Mouse (Mus musculus) embryonic facial prominence, embryonic 10.5 days (tissue): Measurements from ENCODE around the gene Mfsd9. TPM values are rescaled to one million over a fixed set of nuclear protein-coding genes. Genes with fewer than 3 reads are reported as not detected.
"Not testable (repeated sequence)": the region's sequence is repeated elsewhere in the genome, so short reads cannot be mapped to it uniquely, and the experiment has no call there.

ENCODE experiments used
- DNase-seq: peaks from one replicate; pipeline ENCODE4 v3.0.0-alpha.2; 2017; ENCODE audit warnings: low spot score
- H3K27ac ChIP-seq: fragments of 300-500 bp; sonication (generic); replicated peaks from 2 replicates; pipeline ENCODE4 v1.5.1; 2016; ENCODE audit warnings: mild to moderate bottlenecking
- H3K27me3 ChIP-seq: fragments of 300-500 bp; sonication (generic); replicated peaks from 2 replicates; pipeline ENCODE4 v1.6.1; 2016; ENCODE audit warnings: low read depth, mild to moderate bottlenecking; ENCODE audit not compliant: poor library complexity, severe bottlenecking
- H3K36me3 ChIP-seq: fragments of 300-500 bp; sonication (generic); replicated peaks from 2 replicates; pipeline ENCODE4 v1.6.1; 2016; ENCODE audit warnings: mild to moderate bottlenecking, moderate library complexity
- H3K4me1 ChIP-seq: fragments of 300-500 bp; sonication (generic); 2 replicates; pipeline ENCODE4 v1.6.1; 2016
- H3K4me3 ChIP-seq: fragments of 300-500 bp; sonication (generic); 2 replicates; pipeline ENCODE4 v1.5.1; 2016; ENCODE audit warnings: mild to moderate bottlenecking, moderate library complexity
- H3K9me3 ChIP-seq: fragments of 300-500 bp; sonication (generic); 2 replicates; pipeline ENCODE4 v1.6.1; 2016; ENCODE audit warnings: mild to moderate bottlenecking
- WGBS: fragments of 180-500 bp; shearing (Covaris S2); methylation state at CpG from one replicate; pipeline ENCODE4 v1.1.7; 2016; 5-methylcytosine and 5-hydroxymethylcytosine counted together
- polyA plus RNA-seq: library from polyadenylated mRNA; unstranded; fragments of >200 nt; fragmentation: Nextera tagmentation; extraction: Ambion mirVana; gene quantifications from 2 replicates; pipeline ENCODE4 v1.2.1, GENCODE M21; 2016

The Mfsd9 gene
- polyA plus RNA-seq, 1 experiment from 2014 or later: 3.0 TPM

GRCm38 (mm10) chr1:40773234-40773633, 17.3 kb downstream of the Mfsd9 start:
- H3K27ac ChIP-seq: no peak overlapping the region
- no peaks in the 10 kb centered on the region for H3K27me3 ChIP-seq
- H3K4me1 ChIP-seq: peaks cover 15% of the 10 kb centered on the region
- no peak overlapping the region for H3K4me3 ChIP-seq
- DNase-seq: no peak
- H3K36me3 ChIP-seq: peaks cover 11% of the 10 kb centered on the region
- H3K9me3 ChIP-seq: no peaks in the 10 kb centered on the region
- 89% methylated on average over 5 of the region's 5 CpGs for WGBS

- H3K9me3 ChIP-seq: no peaks in the 10 kb centered on the region
- peaks cover 11% of the 10 kb centered on the region for H3K36me3 ChIP-seq
- H3K4me3 ChIP-seq: no peak overlapping the region
- no peak overlapping the region for H3K27ac ChIP-seq
- no peaks in the 10 kb centered on the region for H3K27me3 ChIP-seq
- no peak for DNase-seq
- H3K4me1 ChIP-seq: peaks cover 15% of the 10 kb centered on the region
- 90% methylated on average over 7 of the region's 7 CpGs for WGBS
Observed at GRCm38 (mm10) chr1:40771196-40771970, 19.1 kb downstream of the Mfsd9 start.

DNA sequence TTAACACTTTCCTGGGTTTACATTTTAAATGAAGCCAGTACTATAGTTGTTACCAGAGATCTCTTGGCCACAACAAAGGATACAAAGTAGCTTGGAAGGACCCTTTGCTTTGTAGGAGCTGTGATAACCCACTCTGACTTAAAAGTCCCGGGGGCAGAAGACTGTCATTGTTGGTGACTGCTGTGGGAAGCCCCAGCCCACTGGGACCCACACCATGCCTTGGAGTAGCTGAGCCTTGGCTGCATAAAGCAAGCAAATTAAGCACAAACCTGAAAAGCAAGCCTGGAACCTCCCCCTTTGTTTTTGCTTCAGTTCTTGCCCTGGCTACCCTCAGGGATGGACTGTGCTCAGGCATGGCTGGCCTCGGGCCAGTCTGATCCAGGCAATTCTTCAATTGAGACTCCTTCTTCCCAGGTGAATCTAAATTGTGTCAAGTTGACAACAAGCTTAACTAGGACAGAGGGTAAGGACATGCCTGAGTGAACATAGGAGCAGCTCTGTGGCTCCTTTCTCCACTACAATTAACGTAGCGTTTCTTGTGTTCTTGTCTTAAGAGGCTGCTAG, 21.1 kb downstream of the Mfsd9 start:
- Histone ChIP-seq H3K36me3 (peaks cover 11% of the 10 kb centered on the region), H3K4me1 (peaks cover 4% of the 10 kb centered on the region; the same call in 1 of the 2 replicates), H3K27ac (no peak overlapping the region), H3K9me3 (no peaks in the 10 kb centered on the region), H3K4me3 (no peak overlapping the region), H3K27me3 (no peaks in the 10 kb centered on the region)
- no peak for DNase-seq
- WGBS: 60% methylated on average over 4 of the region's 4 CpGs

GRCm38 (mm10) chr1:40768606-40769005, 21.9 kb downstream of the Mfsd9 start:
- Histone ChIP-seq H3K36me3 (peaks cover 3% of the 10 kb centered on the region), H3K4me3 (no peak overlapping the region), H3K27ac (no peak overlapping the region), H3K9me3 (no peaks in the 10 kb centered on the region), H3K4me1 (peaks cover 4% of the 10 kb centered on the region; the same call in 1 of the 2 replicates), H3K27me3 (no peaks in the 10 kb centered on the region)
- DNase-seq: peak; percentile 57
- 27% methylated on average over 6 of the region's 6 CpGs for WGBS

GRCm38 (mm10) chr1:40767588-40767987, 22.9 kb downstream of the Mfsd9 start:
- no peak overlapping the region for H3K4me3 ChIP-seq
- no peak for DNase-seq
- no peaks in the 10 kb centered on the region for H3K27me3 ChIP-seq
- H3K9me3 ChIP-seq: no peaks in the 10 kb centered on the region
- H3K4me1 ChIP-seq: peaks cover 4% of the 10 kb centered on the region; the same call in 1 of the 2 replicates
- whole genome bisulfite sequencing: 89% methylated on average over 18 of the region's 18 CpGs
- no peak overlapping the region for H3K27ac ChIP-seq
- H3K36me3 ChIP-seq: no peaks in the 10 kb centered on the region

DNA sequence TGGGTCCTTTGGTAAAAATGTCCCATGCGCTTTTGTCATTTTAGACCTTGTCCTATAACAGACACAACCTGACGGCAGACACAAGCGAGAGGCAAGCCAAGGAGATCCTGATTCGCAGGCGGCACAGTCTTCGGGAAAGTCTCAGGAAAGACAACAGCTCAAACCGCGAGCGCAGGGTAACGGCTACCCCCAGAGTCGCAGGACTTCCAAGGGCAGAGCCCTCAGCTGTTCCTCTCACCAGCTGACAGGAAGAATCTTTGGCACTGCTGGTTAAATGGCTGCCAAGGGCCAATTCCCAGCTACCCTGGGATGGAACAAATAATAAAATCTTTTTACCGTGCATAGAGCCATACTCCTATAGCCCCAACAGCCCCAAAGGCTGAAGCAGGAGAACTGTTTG, 25.0 kb downstream of the Mfsd9 start:
- Histone ChIP-seq H3K4me3 (no peak overlapping the region), H3K27ac (no peak overlapping the region), H3K36me3 (no peaks in the 10 kb centered on the region), H3K4me1 (peaks cover 4% of the 10 kb centered on the region; the same call in 1 of the 2 replicates), H3K9me3 (no peaks in the 10 kb centered on the region), H3K27me3 (no peaks in the 10 kb centered on the region)
- 92% methylated on average over 12 of the region's 12 CpGs for WGBS
- no peak for DNase-seq

DNA sequence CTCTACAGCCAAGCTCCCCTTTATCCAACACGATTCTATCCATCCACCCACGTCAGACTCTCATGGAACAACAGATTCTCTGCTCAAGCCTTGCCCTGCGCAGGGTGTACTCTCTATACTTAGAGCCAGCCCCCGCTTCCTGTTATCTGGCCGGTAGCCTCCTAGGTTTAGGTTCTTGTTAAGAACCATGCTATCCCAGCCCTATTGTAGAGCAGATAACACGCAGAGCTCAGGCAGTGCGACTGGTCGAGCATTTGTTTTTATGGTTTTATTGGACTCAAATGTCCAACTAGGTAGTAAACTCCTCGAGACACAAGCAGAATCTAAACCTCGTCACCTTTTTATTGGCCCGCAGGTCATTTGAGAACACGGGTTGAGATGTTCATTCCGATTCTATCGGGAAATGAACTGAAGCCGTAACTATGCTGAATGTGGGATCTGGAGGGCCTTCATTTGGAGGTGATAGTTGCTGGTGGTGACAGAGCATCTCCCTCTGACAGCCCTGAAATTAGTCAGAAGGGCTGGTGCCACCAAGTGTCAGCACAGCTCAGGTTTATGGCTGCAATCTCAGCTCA, 25.7 kb downstream of the Mfsd9 start:
- WGBS: 91% methylated on average over 15 of the region's 15 CpGs
- DNase-seq: no peak
- no peaks in the 10 kb centered on the region for H3K36me3 ChIP-seq
- no peaks in the 10 kb centered on the region for H3K9me3 ChIP-seq
- H3K4me1 ChIP-seq: peaks cover 4% of the 10 kb centered on the region; the same call in 1 of the 2 replicates
- no peaks in the 10 kb centered on the region for H3K27me3 ChIP-seq
- no peak overlapping the region for H3K27ac ChIP-seq
- H3K4me3 ChIP-seq: no peak overlapping the region

DNA sequence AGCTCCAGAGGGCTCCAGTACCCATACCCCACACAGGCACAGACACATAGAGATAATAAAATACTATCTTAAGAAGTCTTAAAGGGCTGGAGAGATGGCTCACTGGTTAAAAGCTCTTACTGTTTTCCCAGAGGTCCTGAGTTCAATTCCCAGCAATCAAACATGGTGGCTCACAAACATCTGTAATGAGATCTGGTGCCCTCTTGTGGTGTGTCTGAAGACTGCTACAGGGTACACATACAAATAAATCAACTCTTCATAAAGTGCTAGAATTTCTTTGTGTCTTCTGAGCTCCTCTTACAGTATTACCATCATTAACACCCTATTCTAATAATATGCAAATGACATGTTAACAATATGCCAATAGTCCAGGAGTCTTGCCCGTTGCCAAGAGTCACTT, 26.4 kb downstream of the Mfsd9 start:
- Histone ChIP-seq H3K27ac (no peak overlapping the region), H3K9me3 (no peaks in the 10 kb centered on the region), H3K36me3 (no peaks in the 10 kb centered on the region), H3K27me3 (no peaks in the 10 kb centered on the region), H3K4me1 (no peaks in the 10 kb centered on the region), H3K4me3 (no peak overlapping the region)
- DNase-seq: no peak
- WGBS: 90% methylated on average over 1 of the region's 1 CpGs

DNA sequence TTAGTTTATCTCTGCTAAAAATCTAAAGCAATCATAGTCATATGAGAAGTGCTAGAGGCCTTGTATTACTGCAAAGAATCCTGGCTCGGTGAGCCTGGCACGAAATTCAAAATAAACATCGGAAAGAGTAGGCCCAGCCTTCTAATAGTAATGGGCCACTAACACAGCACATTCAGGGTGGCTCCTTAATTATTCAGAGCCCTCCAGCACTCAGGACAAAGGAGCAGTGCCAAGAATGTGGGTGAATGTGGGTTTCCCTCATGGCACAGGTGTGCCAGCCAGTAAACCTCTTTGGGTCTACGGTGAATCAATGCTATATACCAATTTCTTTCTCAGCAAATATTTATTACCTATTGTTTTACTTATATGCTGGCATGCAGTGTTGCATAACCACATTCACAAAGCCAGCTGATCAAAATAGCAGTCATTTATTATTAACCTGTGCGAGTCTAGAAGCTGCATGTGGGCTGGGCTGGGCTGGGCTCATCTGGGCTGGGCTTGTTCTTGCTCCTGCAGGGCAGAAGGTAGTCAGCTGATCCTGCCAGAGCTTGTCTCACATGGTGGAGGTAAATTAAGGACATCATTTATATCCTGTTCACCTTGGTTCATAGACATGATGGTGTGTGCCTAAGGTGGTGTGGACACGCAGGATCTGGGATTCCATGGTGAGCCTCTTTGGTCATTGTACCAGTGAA, 30.6 kb downstream of the Mfsd9 start:
- no peak overlapping the region for H3K27ac ChIP-seq
- no peak for DNase-seq
- H3K4me1 ChIP-seq: no peaks in the 10 kb centered on the region
- no peaks in the 10 kb centered on the region for H3K27me3 ChIP-seq
- H3K36me3 ChIP-seq: no peaks in the 10 kb centered on the region
- H3K9me3 ChIP-seq: no peaks in the 10 kb centered on the region
- WGBS: 83% methylated on average over 6 of the region's 6 CpGs
- H3K4me3 ChIP-seq: no peak overlapping the region

GRCm38 (mm10) chr1:40746089-40746488, 44.4 kb downstream of the Mfsd9 start:
- no peak overlapping the region for H3K4me3 ChIP-seq
- no peak for DNase-seq
- WGBS: 86% methylated on average over 5 of the region's 5 CpGs
- no peaks in the 10 kb centered on the region for H3K9me3 ChIP-seq
- no peaks in the 10 kb centered on the region; the same call in 1 of the 2 replicates for H3K4me1 ChIP-seq
- no peaks in the 10 kb centered on the region for H3K36me3 ChIP-seq
- no peaks in the 10 kb centered on the region for H3K27me3 ChIP-seq
- H3K27ac ChIP-seq: no peak overlapping the region

GRCm38 (mm10) chr1:40740739-40741138, 49.7 kb downstream of the Mfsd9 start:
- H3K27me3 ChIP-seq: no peaks in the 10 kb centered on the region
- H3K4me1 ChIP-seq: no peaks in the 10 kb centered on the region; the same call in 1 of the 2 replicates
- no peak overlapping the region for H3K4me3 ChIP-seq
- no peaks in the 10 kb centered on the region for H3K36me3 ChIP-seq
- no peaks in the 10 kb centered on the region for H3K9me3 ChIP-seq
- no peak for DNase-seq
- 88% methylated on average over 2 of the region's 2 CpGs for WGBS
- H3K27ac ChIP-seq: no peak overlapping the region

DNA sequence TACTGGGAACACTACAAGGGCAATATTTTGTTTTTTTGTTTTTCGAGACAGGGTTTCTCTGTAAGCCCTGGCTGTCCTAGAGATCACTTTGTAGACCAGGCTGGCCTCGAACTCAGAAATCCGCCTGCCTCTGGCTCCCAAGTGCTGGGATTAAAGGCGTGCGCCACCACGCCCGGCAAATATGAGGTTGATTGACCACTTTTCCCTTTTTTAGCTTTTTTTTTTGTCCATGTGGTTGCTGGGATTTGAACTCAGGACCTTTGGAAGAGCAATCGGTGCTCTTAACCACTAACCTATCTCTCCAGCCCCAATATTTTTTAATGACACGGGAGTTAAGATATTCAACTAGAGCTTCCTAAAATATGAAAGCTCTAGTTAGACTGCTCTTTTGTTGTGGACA, 52.2 kb downstream of the Mfsd9 start:
- H3K36me3 ChIP-seq, H3K4me1 ChIP-seq, H3K27me3 ChIP-seq, H3K9me3 ChIP-seq, H3K27ac ChIP-seq, H3K4me3 ChIP-seq, DNase-seq: not testable (repeated sequence)
- WGBS: 95% methylated on average over 9 of the region's 9 CpGs
